Mouse (Mus musculus): Measurements from ENCODE around the gene Olfr1392. TPM values are rescaled to one million over a fixed set of nuclear protein-coding genes. Genes with fewer than 3 reads are reported as not detected.

Olfr1392 gene
- polyA plus RNA-seq, 1 experiment from 2014 or later, result 0.06 TPM

DNA sequence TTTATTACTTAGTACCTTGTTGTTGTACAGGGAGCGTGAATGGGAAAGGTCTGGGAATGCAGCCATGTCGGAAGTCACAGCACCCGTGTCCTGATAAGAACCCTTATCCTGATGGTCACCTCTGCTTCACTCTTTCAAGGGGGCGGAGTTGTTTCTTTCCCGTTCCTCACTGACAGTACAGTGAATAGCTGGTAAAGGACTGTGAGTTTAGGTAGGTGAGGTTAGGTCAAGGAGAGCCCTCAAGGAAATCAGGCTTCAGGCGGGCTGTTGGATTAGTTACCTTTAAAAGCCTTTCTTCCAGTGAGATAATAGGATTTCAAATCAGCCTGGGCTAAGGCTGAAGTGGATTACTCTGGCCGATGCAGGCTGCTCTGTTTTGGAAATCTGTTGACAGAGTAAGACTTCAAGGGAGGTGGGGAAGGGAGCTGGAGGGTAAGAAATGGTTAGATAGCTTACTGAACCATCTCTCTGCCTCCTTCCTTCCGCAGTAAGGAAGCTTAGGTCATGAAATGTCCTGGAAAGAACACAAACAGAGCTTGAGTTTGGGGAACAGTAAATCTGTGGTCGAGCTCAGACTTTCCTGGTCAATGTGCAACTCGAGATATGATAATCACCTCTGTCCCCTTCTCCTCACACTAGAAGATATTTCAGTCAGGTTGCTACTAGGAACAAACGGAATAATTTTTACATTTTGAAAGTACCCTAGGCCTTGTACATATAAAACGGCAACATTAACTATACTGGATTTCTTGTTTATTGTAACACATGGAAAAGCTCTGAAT is 39.3 kb upstream of the Olfr1392 start:
- no peaks in the 10 kb centered on the region for H3K36me3 ChIP-seq
- WGBS, result 23% methylated on average over 12 of the region's 12 CpGs
- no peak overlapping the region for H3K27ac ChIP-seq (replicated peaks)
- H3K4me3 ChIP-seq, result peak overlapping the region; percentile 56; the same call in 1 of the 2 replicates
- peaks cover 32% of the 10 kb centered on the region for H3K4me1 ChIP-seq
- no peaks in the 10 kb centered on the region for H3K9me3 ChIP-seq
- H3K27me3 ChIP-seq, result no peaks in the 10 kb centered on the region
- H3K9ac ChIP-seq (replicated peaks), result no peak overlapping the region
- peak overlapping the region; percentile 67 for H3K4me2 ChIP-seq (replicated peaks)
- no peak for ATAC-seq (ENCODE audit: low FRiP score, low read depth)

GRCm38 (mm10) chr11:49246523-49246922 is 38.6 kb upstream of the Olfr1392 start:
- peaks cover 39% of the 10 kb centered on the region for H3K4me1 ChIP-seq

DNA sequence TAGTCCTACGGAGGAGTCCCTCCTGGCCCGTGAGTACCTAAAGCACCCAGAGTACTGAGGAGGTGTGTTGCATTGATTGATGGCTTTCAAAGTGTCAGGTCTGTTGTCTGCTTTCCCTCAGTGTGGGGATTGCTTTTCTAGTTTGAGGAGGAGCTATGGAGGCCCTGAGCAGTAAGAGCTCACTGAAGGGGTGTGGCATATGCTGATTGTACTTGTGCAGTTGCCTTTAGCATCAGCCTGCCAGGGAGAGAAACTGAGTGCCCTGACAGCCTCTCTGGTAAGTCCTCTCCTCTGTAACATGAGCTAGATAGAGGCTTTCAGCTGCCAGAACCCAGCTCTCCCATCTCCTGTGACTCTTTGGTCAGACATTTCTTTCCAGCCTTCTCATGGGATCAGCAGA is 37.8 kb upstream of the Olfr1392 start:
- H3K27me3 ChIP-seq, result no peaks in the 10 kb centered on the region
- 81% methylated on average over 2 of the region's 2 CpGs for WGBS
- H3K4me2 ChIP-seq (replicated peaks), result no peak overlapping the region
- no peaks in the 10 kb centered on the region for H3K36me3 ChIP-seq
- ATAC-seq (ENCODE audit: low FRiP score, low read depth), result no peak
- peak overlapping the region; percentile 29; the same call in 1 of the 2 replicates for H3K9ac ChIP-seq (replicated peaks)
- H3K27ac ChIP-seq (replicated peaks), result no peak overlapping the region
- no peak overlapping the region for H3K4me3 ChIP-seq
- no peaks in the 10 kb centered on the region for H3K9me3 ChIP-seq
- peaks cover 42% of the 10 kb centered on the region for H3K4me1 ChIP-seq

More at GRCm38 (mm10) chr11:49246523-49246922, 38.6 kb upstream of the Olfr1392 start:
- no peak for ATAC-seq (ENCODE audit: low FRiP score, low read depth)
- H3K36me3 ChIP-seq, result no peaks in the 10 kb centered on the region
- WGBS, result 86% methylated on average over 4 of the region's 4 CpGs
- H3K4me2 ChIP-seq (replicated peaks), result no peak overlapping the region
- H3K4me3 ChIP-seq, result no peak overlapping the region
- 0 out of 2 replicates have a peak overlapping the region, but pooled peaks have one; percentile 29 for H3K9ac ChIP-seq (replicated peaks)
- H3K9me3 ChIP-seq, result no peaks in the 10 kb centered on the region
- no peaks in the 10 kb centered on the region for H3K27me3 ChIP-seq
- no peak overlapping the region for H3K27ac ChIP-seq (replicated peaks)

DNA sequence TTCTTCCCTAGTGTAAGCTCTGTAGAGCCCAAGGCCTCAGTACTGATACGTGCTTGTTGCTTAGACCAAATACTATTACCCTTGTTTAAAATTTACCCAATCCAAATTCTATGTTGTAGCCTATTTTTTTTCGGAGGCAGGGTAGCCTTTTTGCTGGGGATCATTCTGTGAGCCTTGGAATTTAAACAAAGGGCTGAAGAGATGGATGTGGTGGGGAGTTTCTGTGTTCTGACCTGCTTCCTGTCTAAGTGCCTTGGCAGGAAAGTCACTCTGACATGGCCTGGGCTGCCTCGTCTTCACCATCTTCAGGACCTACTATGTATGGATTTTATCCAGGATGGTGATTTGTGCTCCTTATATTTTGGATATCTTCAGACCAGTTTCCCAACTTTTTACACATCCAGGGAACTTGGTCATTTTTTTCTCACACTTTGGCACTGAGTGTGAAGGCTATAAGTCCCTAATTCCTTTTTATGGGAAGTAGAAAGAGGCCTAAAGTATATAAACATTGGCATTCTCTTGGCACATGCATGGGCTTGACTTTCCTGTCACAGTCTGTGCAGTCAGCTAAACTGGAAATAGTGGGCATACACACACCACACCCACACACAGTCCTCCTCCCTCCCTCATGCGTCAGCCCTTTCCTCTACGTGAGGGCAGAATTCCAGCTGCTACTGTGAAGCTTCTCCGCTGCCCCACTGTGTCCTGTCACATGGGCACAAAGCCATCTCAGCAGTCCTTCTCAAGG is 36.7 kb upstream of the Olfr1392 start:
- WGBS, result 61% methylated on average over 6 of the region's 6 CpGs
- Histone ChIP-seq H3K9ac (replicated peaks) (no peak overlapping the region), H3K9me3 (no peaks in the 10 kb centered on the region), H3K4me2 (replicated peaks) (no peak overlapping the region), H3K4me1 (peaks cover 37% of the 10 kb centered on the region), H3K27ac (replicated peaks) (no peak overlapping the region), H3K4me3 (no peak overlapping the region), H3K36me3 (peaks cover 6% of the 10 kb centered on the region; the same call in 1 of the 2 replicates), H3K27me3 (no peaks in the 10 kb centered on the region)
- ATAC-seq (ENCODE audit: low FRiP score, low read depth), result no peak

DNA sequence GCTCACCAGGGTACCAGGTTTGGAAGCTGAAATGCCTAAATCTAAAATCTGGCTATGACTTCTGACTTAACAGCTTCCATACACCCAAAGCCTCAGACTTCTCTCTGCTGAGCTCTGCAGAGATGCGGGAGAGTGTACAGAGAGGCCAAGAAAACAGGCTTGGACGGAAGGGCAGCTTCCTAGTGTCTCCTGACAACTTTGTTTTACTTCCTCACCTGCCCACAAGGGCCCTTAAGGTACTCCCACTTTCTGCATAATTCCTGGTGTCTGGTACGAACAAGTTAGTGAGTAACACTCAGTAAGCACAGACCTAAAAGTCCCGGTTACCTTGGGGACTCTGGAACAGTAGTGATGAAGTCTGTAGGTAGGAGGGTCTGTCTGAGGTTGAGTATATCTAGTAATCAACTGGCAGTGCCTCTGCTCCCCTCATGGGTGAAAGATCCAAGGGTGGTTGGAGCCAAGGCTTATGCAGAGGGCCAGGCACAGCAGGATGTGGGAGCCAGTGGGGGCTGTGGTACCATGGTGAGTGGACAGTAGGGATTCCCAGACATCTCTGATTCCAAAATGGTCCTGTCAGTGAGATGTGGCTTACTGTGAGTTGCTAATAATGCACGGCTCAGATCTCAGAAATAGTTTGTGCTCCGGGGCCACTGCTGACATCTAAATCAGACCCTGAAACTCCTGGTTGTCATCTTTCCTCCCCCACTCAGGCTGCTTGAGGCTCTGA is 35.9 kb upstream of the Olfr1392 start:
- H3K4me3 ChIP-seq, result no peak overlapping the region
- H3K9ac ChIP-seq (replicated peaks), result no peak overlapping the region
- no peaks in the 10 kb centered on the region for H3K9me3 ChIP-seq
- no peak overlapping the region for H3K27ac ChIP-seq (replicated peaks)
- H3K4me2 ChIP-seq (replicated peaks), result no peak overlapping the region
- ATAC-seq (ENCODE audit: low FRiP score, low read depth), result no peak
- H3K36me3 ChIP-seq, result peaks cover 9% of the 10 kb centered on the region
- H3K27me3 ChIP-seq, result no peaks in the 10 kb centered on the region
- peaks cover 37% of the 10 kb centered on the region for H3K4me1 ChIP-seq
- WGBS, result 62% methylated on average over 6 of the region's 6 CpGs

GRCm38 (mm10) chr11:49249811-49250421 is 35.2 kb upstream of the Olfr1392 start:
- 31% methylated on average over 10 of the region's 10 CpGs for WGBS
- H3K4me1 ChIP-seq, result peaks cover 32% of the 10 kb centered on the region

GRCm38 (mm10) chr11:49250422-49251379 is 34.4 kb upstream of the Olfr1392 start:
- Histone ChIP-seq H3K27ac (replicated peaks) (peak overlapping the region; percentile 71), H3K4me2 (replicated peaks) (peak overlapping the region; percentile 84), H3K4me1 (peaks cover 24% of the 10 kb centered on the region), H3K36me3 (peaks cover 15% of the 10 kb centered on the region), H3K4me3 (peak overlapping the region; percentile 67), H3K27me3 (no peaks in the 10 kb centered on the region), H3K9me3 (no peaks in the 10 kb centered on the region), H3K9ac (replicated peaks) (peak overlapping the region; percentile 89)
- ATAC-seq (ENCODE audit: low FRiP score, low read depth), result peak; percentile 94
- 3% methylated on average over 45 of the region's 45 CpGs for WGBS

More at GRCm38 (mm10) chr11:49249811-49250421, 35.2 kb upstream of the Olfr1392 start:
- H3K4me2 ChIP-seq (replicated peaks), result peak overlapping the region; percentile 84
- H3K27me3 ChIP-seq, result no peaks in the 10 kb centered on the region
- H3K9ac ChIP-seq (replicated peaks), result peak overlapping the region; percentile 89
- peaks cover 15% of the 10 kb centered on the region for H3K36me3 ChIP-seq
- peak; percentile 38 for ATAC-seq (ENCODE audit: low FRiP score, low read depth)
- H3K4me3 ChIP-seq, result peak overlapping the region; percentile 67
- H3K9me3 ChIP-seq, result no peaks in the 10 kb centered on the region
- H3K27ac ChIP-seq (replicated peaks), result peak overlapping the region; percentile 71

- H3K9ac ChIP-seq (replicated peaks), result peak overlapping the region; percentile 89; the same call in 1 of the 2 replicates
- peak overlapping the region; percentile 67; the same call in 1 of the 2 replicates for H3K4me3 ChIP-seq
- H3K36me3 ChIP-seq, result peaks cover 15% of the 10 kb centered on the region
- WGBS, result 79% methylated on average over 7 of the region's 7 CpGs
- H3K4me1 ChIP-seq, result peaks cover 21% of the 10 kb centered on the region
- no peaks in the 10 kb centered on the region for H3K27me3 ChIP-seq
- H3K9me3 ChIP-seq, result no peaks in the 10 kb centered on the region
- no peak overlapping the region for H3K27ac ChIP-seq (replicated peaks)
- peak overlapping the region; percentile 84 for H3K4me2 ChIP-seq (replicated peaks)
- no peak for ATAC-seq (ENCODE audit: low FRiP score, low read depth)
Measured at GRCm38 (mm10) chr11:49251380-49251761, 33.7 kb upstream of the Olfr1392 start.

- Histone ChIP-seq H3K4me3 (no peak overlapping the region), H3K27ac (replicated peaks) (no peak overlapping the region), H3K4me1 (peaks cover 21% of the 10 kb centered on the region), H3K9ac (replicated peaks) (no peak overlapping the region), H3K4me2 (replicated peaks) (no peak overlapping the region), H3K9me3 (no peaks in the 10 kb centered on the region), H3K36me3 (peaks cover 15% of the 10 kb centered on the region), H3K27me3 (no peaks in the 10 kb centered on the region)
- 94% methylated on average over 5 of the region's 5 CpGs for WGBS
- no peak for ATAC-seq (ENCODE audit: low FRiP score, low read depth)
Measured at GRCm38 (mm10) chr11:49252048-49252447, 33.0 kb upstream of the Olfr1392 start.

GRCm38 (mm10) chr11:49253035-49253434 is 32.0 kb upstream of the Olfr1392 start:
- H3K36me3 ChIP-seq, result peaks cover 15% of the 10 kb centered on the region
- H3K9me3 ChIP-seq, result no peaks in the 10 kb centered on the region
- H3K27me3 ChIP-seq, result no peaks in the 10 kb centered on the region
- peaks cover 18% of the 10 kb centered on the region for H3K4me1 ChIP-seq
- no peak overlapping the region for H3K9ac ChIP-seq (replicated peaks)
- ATAC-seq (ENCODE audit: low FRiP score, low read depth), result no peak
- H3K4me2 ChIP-seq (replicated peaks), result no peak overlapping the region
- no peak overlapping the region for H3K27ac ChIP-seq (replicated peaks)
- 95% methylated on average over 6 of the region's 6 CpGs for WGBS
- H3K4me3 ChIP-seq, result no peak overlapping the region
